Mouse (Mus musculus) brain, embryonic 14.5 days (tissue): Measurements from ENCODE around the gene Gm5447. TPM values are rescaled to one million over a fixed set of nuclear protein-coding genes. Genes with fewer than 3 reads are reported as not detected.

Source experiments
- DNase-seq: peaks from one replicate; pipeline ENCODE4 v3.0.0-alpha.2; 2011; ENCODE audit warnings: low read depth
- CTCF ChIP-seq: fragments of 200-500 bp; IDR thresholded peaks from 2 replicates; pipeline ENCODE4 v1.5.1; 2012; ENCODE audit warnings: inconsistent platforms, mild to moderate bottlenecking, moderate library complexity, borderline replicate concordance; ENCODE audit not compliant: insufficient read depth, insufficient read length; ENCODE audit errors: extremely low read depth
- POLR2A ChIP-seq: fragments of 200-500 bp; IDR thresholded peaks from 2 replicates; pipeline ENCODE4 v1.6.1; 2012; ENCODE audit warnings: mild to moderate bottlenecking, inconsistent platforms, borderline replicate concordance; ENCODE audit not compliant: poor library complexity, insufficient read depth, insufficient read length, severe bottlenecking; ENCODE audit errors: extremely low read depth
- polyA plus RNA-seq: library from polyadenylated mRNA; depleted of rRNA; stranded (reverse); fragments of >200 nt; gene quantifications from 2 replicates; pipeline ENCODE4 v1.2.3, GENCODE M21; 2012

The Gm5447 gene
- polyA plus RNA-seq, 1 experiment, result 0.07 TPM

DNA sequence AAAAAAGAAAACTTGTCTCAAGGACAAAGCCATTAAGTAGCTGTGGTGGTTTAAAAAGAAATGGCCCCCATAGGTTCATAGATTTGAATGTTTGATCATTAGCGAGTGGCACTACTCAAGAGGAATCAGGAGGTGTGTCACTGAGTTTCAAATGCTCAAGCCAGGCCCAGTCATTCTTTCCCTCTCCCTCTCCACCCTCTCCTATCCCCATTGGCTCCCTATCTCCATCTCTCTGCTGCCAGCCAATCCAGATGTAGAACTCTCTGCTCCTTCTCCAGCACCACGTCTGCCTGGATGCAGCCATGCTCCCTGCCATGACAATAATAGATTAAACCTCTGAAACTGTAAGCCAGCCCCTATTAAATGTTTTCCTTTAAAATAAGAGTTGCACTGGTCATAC, 12.1 kb upstream of the Gm5447 start:
- DNase-seq, result no peak

DNA sequence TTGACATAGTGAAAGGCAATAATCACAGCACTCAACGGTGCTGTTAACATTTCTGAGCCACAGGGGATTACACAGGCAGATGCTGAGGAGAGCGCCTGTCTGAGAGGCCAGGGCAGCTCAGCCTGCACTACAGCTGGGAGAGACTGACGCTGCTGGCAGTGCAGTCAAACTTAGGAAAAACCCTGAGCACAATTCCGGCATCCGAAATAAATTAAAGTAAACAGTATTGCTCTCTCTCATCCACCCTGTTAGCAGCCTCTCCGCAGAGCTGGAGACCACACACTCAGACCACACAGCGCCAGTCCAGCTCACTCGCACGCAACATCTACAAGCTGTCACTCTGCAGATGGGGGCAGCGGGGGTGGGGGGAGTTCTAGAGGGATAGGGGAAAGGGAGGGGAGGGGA, 7.5 kb upstream of the Gm5447 start:
- TF ChIP-seq POLR2A (no peak), CTCF (no peak)

More for the DNA sequence above, 12.1 kb upstream of the Gm5447 start:
- TF ChIP-seq CTCF (no peak), POLR2A (no peak)

DNA sequence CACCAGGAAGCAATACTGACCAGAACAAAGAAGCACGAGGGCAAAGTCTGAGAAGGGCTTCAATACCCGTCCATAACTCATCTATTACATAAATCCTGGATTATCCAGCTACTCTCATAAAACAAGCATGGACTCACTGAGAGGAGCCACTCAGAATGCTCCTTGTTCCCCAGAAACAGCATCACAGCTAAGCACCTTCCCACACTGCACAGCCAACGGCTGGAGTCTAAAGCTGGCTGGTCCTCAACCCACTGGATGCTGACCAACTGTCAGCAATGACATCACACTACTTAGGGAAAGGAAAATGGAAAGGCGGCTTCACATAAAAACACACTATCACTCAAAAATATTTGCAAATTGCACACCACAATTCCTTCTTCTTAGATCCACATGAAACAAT, 5.7 kb upstream of the Gm5447 start:
- no peak for TF ChIP-seq POLR2A
- no peak for TF ChIP-seq CTCF
- no peak for DNase-seq

More for the DNA sequence above, 7.5 kb upstream of the Gm5447 start:
- peak; percentile 65 for DNase-seq

DNA sequence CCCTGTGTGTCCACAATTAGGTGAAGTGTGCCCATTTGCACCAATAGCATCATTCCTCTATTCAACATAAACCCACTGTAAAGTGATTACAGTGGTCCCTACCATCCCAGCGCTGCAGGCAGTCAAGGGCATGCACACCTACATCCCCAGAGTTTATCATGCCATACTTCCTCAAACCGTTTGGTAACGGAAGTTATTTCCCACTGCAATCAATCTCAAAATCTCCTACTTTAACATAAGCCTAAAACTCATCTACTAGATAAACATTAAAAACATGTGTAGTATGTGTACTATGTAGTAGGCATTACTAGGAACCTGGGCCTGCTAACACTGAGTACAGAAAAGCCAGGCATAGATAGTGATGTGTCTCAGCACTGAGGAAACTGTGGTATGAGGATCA, 3.0 kb upstream of the Gm5447 start:
- DNase-seq, result no peak
- no peak for TF ChIP-seq POLR2A
- TF ChIP-seq CTCF, result no peak

DNA sequence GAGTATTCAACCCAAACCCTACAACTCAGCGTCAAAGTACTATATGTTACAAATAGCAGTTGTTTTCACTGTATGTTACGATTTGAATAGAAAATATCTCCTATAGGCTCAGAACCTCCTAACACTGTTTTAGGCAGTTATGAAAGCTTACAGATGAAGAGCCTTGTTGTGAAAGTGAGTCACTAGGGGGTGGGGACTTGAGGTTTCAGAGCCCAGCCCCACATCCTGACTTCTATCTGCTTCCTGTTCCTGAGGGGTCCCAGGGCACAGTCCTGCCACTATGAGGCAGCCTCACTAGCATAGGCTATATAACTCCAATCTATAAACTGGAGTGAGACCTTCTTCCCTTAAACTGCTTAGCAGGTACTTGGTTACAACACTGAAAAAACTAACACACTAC, 1.9 kb upstream of the Gm5447 start:
- TF ChIP-seq CTCF, result no peak
- DNase-seq, result no peak

DNA sequence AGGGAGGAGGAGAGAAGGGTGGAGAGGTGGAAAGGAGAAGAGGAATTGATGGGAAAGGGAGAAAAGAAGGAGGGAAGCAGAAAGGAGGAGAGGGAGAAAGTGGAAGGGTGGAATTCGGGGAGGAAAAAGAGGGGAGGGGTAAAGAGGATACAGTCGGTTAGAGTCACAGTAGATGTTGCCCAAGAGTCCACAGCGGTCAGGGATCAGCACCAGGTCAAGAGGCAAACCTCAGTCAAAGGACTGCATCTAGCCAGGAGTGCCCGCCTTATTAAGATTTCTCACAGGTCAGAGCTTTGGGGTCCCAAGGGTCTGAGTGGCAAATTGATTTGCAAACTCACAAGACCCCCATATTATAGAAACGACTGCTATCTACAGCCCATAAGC, 235 bp downstream of the Gm5447 start:
- TF ChIP-seq CTCF (no peak), POLR2A (no peak)

DNA sequence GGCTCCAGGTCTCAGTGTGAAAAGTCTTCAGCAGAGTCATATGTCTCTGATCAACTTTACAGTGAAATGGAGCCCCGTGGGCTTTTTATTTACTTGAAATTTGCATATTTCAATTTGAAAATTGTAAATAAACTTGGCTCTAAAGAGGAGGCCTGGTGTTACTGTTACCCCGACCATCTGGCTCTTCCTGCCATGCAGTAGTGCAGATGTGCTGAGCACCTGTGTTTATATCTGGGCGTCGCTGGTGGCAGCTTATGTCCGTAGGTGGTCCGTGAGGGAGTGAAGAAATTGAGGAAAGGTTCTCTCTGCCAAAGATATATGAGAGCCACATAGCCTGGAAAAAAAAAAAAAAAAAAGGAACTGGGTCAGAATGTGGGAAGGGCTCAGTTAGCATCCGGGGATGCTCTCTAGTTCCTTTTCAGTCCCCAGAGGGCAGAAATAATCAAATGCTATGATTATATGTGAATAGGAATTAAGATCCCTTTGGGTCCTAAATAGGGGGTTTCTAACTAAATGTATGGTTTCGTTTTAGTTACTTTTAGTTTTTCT, 2.6 kb downstream of the Gm5447 start:
- no peak for DNase-seq
- TF ChIP-seq CTCF, result no peak
- no peak for TF ChIP-seq POLR2A

More for the DNA sequence above, 235 bp downstream of the Gm5447 start:
- DNase-seq, result no peak

DNA sequence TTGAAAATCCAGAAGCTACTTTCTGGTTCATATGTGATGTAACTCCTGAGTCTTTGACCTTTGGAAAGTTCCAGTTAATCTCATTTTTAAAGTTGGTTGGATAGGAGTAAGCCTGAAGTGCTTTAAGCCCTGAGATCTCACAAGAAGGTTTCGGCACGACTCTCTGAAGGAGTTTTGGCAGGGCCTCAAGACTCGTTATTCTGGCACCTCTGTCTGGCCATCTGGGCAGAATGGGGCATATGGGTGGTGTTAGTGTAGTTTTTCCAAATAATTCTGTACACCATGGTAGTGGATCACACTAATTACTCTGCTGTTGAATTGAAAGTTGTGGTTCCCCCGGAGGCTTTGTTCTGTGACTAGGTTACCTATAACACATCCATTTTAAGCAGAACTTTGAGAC, 4.2 kb downstream of the Gm5447 start:
- peak; percentile 79 for DNase-seq
- no peak for TF ChIP-seq POLR2A
- no peak for TF ChIP-seq CTCF

DNA sequence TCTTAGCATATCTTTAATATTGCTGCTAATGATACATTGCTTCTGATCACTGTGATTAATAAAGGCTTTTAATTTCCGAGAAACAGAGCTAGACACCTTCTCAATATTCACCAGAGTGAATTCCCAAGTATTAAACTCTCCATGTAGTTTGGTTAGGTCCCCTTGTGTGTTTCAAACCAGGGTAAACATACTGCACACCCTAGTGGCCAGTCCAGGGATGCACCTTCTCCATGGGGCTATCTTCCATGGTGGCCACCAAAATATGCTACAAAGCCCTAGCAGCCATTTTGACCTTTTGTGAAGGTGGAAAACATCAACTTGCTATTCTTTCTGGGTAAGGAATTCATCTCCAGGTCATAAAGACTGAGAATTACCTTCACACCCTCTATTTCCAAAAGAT, 7.7 kb downstream of the Gm5447 start:
- TF ChIP-seq POLR2A, result no peak
- peak; percentile 46; the same call in 1 of the 2 replicates for TF ChIP-seq CTCF
- no peak for DNase-seq

DNA sequence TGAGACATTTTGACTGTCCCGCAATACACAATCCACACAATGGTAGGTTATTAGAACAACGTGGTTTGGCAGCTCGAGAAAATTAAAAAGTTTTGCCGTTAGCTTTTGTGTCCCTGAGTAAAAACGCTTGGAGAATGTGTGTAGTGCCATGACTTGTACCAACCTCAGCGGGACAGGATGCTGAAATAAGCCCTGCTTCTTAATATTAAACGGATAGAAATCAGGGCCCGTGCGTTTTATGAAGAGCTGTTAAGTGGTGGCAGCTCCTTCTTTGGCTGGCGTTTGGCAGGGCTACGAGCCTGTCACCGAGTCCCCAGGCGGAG, 11.2 kb downstream of the Gm5447 start:
- TF ChIP-seq POLR2A, result no peak
- no peak for TF ChIP-seq CTCF
- no peak for DNase-seq

DNA sequence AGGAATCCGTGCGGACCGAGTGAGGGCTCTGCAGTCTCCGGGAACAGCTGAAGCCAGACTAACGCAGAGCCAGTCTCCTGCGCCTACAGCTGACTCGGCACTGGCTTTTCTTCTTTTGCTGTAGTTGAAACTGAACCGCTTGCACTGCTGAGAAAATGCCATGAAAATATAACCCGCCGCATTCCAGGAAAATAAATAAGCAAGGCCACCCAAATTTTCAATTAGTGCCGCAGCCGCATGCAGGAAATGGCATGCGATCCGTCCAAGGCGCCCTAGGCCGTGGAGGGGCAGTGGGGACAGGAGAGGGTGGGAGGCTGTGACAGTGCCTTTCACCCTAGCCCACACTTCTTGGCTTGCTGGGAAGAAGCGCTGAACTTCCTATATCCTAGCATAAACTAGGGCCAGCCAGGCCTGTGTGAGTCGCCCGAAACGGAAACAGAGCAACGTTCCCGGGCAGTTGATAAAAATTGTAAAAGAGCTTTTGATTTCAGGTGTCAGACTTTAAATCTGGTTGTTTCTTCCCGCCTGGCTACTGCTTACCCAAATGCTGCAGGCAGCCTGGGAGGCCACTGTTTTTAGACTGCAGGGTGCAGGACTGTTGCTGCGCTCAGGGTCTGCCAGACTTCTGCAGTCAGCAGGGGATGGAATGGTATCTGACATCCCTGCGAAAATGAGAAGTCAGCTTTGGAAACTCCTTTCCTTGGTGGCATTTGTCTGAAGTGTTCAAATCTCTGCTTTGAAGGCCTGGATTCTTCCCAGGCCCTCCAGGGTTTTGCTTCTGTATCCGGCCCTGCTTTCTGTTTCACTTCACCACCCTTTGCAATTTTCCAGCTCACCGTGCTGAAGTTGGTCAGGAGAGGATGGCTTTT, 11.8 kb downstream of the Gm5447 start:
- peak; percentile 82 for DNase-seq
- TF ChIP-seq CTCF, result no peak
- TF ChIP-seq POLR2A, result no peak

DNA sequence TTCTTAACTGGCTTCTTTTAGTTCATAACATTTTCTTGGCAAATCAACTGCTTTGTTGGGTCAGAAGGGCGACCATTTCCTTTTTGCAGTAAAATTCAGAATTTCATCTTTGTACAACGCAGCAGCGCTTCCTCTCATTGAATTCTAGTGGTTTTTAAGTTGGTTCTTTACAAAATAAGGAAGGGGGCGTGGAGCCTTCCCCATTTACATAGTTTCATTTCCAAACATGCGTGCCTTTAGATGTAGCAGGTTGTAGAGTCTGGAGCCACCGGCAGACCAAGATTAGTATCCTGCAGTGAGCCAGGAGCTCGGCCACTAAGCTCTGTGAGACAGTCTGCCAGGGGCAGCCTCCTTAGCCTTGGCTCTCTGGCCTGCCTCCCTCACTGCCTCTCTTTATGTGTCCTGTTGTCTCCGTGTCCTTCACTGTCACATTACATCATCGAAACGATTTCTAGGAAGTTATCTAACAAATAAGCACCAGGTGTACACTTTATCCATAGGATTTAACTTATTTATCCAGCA, 13.0 kb downstream of the Gm5447 start:
- no peak for DNase-seq
- TF ChIP-seq CTCF (no peak), POLR2A (no peak)
